Mouse (Mus musculus) thymus, adult 18-20 months (tissue): ENCODE measurements around the gene Naip1.
"Not testable (repeated sequence)": the region's sequence is repeated elsewhere in the genome, so short reads cannot be mapped to it uniquely, and the experiment has no call there.

ENCODE experiments used
- DNase-seq, 2 experiments: peaks; one replicate each; pipeline ENCODE4 v3.0.0; 2022; ENCODE audit warnings: mixed read lengths in 2 of 2

Gene Naip1

GRCm38 (mm10) chr13:100452415-100453127 lies at the start of gene Naip1:
Gene Naip1 (minus strand): TSS chr13:100452869.
- not testable (repeated sequence) for DNase-seq

- DNase-seq, result not testable (repeated sequence)
These were observed 47.0 kb upstream of the Naip1 start for GRCm38 (mm10) chr13:100499625-100500024.

- no peak for DNase-seq
These were observed 42.7 kb upstream of the Naip1 start for GRCm38 (mm10) chr13:100495337-100495736.

GRCm38 (mm10) chr13:100494370-100494769 lies 41.7 kb upstream of the Naip1 start:
- DNase-seq, result not testable (repeated sequence)

- DNase-seq, result no peak
These were observed 40.6 kb upstream of the Naip1 start for GRCm38 (mm10) chr13:100493313-100493712.

GRCm38 (mm10) chr13:100492061-100492787 lies 39.6 kb upstream of the Naip1 start, which contains the start of gene Gtf2h2:
Gene Gtf2h2 (minus strand): TSS chr13:100492579.
- DNase-seq, result peak; percentile 58 to 59

- DNase-seq, result no peak
These were observed 39.0 kb upstream of the Naip1 start for GRCm38 (mm10) chr13:100491623-100492022.

- DNase-seq, result no peak
These were observed 37.8 kb upstream of the Naip1 start for GRCm38 (mm10) chr13:100490424-100490823.

- DNase-seq, result no peak
These were observed 30.9 kb upstream of the Naip1 start for GRCm38 (mm10) chr13:100483610-100484009.

GRCm38 (mm10) chr13:100463527-100464222 lies 11.0 kb upstream of the Naip1 start:
- no peak for DNase-seq

GRCm38 (mm10) chr13:100461336-100461735 lies 8.7 kb upstream of the Naip1 start:
- DNase-seq, result no peak

GRCm38 (mm10) chr13:100449495-100449894 lies 3.2 kb downstream of the Naip1 start:
- DNase-seq, result no peak

GRCm38 (mm10) chr13:100440116-100440515 lies 12.6 kb downstream of the Naip1 start:
- DNase-seq, result no peak

- no peak for DNase-seq
These were observed 14.0 kb downstream of the Naip1 start for GRCm38 (mm10) chr13:100438701-100439100.

GRCm38 (mm10) chr13:100437322-100437825 lies 15.3 kb downstream of the Naip1 start:
- DNase-seq, result no peak

- DNase-seq, result not testable (repeated sequence)
These were observed 16.0 kb downstream of the Naip1 start for GRCm38 (mm10) chr13:100436556-100437163.

GRCm38 (mm10) chr13:100419958-100420357 lies 32.7 kb downstream of the Naip1 start:
- DNase-seq, result not testable (repeated sequence)

- DNase-seq, result no peak
These were observed 38.2 kb downstream of the Naip1 start for GRCm38 (mm10) chr13:100414428-100414827.

GRCm38 (mm10) chr13:100409825-100410224 lies 42.8 kb downstream of the Naip1 start:
- DNase-seq, result no peak

- no peak for DNase-seq
These were observed 43.5 kb downstream of the Naip1 start for GRCm38 (mm10) chr13:100409181-100409580.

- no peak for DNase-seq
These were observed 44.4 kb downstream of the Naip1 start for GRCm38 (mm10) chr13:100408242-100408641.

- not testable (repeated sequence) for DNase-seq
These were observed 49.6 kb downstream of the Naip1 start for GRCm38 (mm10) chr13:100402930-100403637.
